Mouse (Mus musculus): ENCODE data around the gene Yy2. TPM values are rescaled to one million over a fixed set of nuclear protein-coding genes. Genes with fewer than 3 reads are reported as not detected.

Yy2 gene
- polyA plus RNA-seq, 1 experiment from 2014 or later = 4.6 TPM

- no peak for ATAC-seq (ENCODE audit: borderline replicate concordance, extremely low read depth, low FRiP score, low TSS enrichment)
- no peaks in the 10 kb centered on the region for H3K27me3 ChIP-seq
- WGBS = 59% methylated on average over 2 of the region's 2 CpGs
Measured at GRCm38 (mm10) chrX:157574683-157575082, 5.9 kb upstream of the Yy2 start.

GRCm38 (mm10) chrX:157563794-157564193 is 5.0 kb downstream of the Yy2 start:
- no peaks in the 10 kb centered on the region for H3K9me3 ChIP-seq
- H3K9ac ChIP-seq = no peak overlapping the region
- no peak overlapping the region for H3K4me3 ChIP-seq
- no peak overlapping the region for H3K27ac ChIP-seq
- 75% methylated on average over 10 of the region's 10 CpGs for WGBS
- H3K36me3 ChIP-seq = 0 out of 2 replicates have a peak, but pooled peaks cover 3% of the 10 kb centered on the region
- H3K4me2 ChIP-seq = no peak overlapping the region
- H3K4me1 ChIP-seq = no peaks in the 10 kb centered on the region
- no peaks in the 10 kb centered on the region for H3K27me3 ChIP-seq
- ATAC-seq (ENCODE audit: borderline replicate concordance, extremely low read depth, low FRiP score, low TSS enrichment) = no peak

More at GRCm38 (mm10) chrX:157574683-157575082, 5.9 kb upstream of the Yy2 start:
- Histone ChIP-seq H3K4me3 (no peak overlapping the region), H3K4me1 (no peaks in the 10 kb centered on the region), H3K9ac (no peak overlapping the region), H3K9me3 (no peaks in the 10 kb centered on the region), H3K27ac (no peak overlapping the region), H3K4me2 (no peak overlapping the region), H3K36me3 (0 out of 2 replicates have a peak, but pooled peaks cover 6% of the 10 kb centered on the region)

GRCm38 (mm10) chrX:157547082-157547481 is 21.7 kb downstream of the Yy2 start:
- 32% methylated on average over 3 of the region's 3 CpGs for WGBS
- no peaks in the 10 kb centered on the region for H3K4me1 ChIP-seq
- peak; percentile 57; the same call in 1 of the 2 replicates for ATAC-seq (ENCODE audit: borderline replicate concordance, extremely low read depth, low FRiP score, low TSS enrichment)
- H3K36me3 ChIP-seq = no peaks in the 10 kb centered on the region
- no peak overlapping the region for H3K27ac ChIP-seq
- H3K9ac ChIP-seq = no peak overlapping the region
- no peak overlapping the region for H3K4me3 ChIP-seq
- no peaks in the 10 kb centered on the region for H3K9me3 ChIP-seq
- no peak overlapping the region for H3K4me2 ChIP-seq
- H3K27me3 ChIP-seq = no peaks in the 10 kb centered on the region

Other genes with a start within 250 kb of the Yy2 start
- 2.9 and 3.1 TPM in 2 replicates for gene Phex, start 153.7 kb downstream of the Yy2 start, polyA plus RNA-seq (2015; fragmentation: Nextera tagmentation; extraction: Ambion mirVana)
- 64.4 and 65.6 TPM in 2 replicates for gene Sms, start 76.7 kb downstream of the Yy2 start, polyA plus RNA-seq (2015; fragmentation: Nextera tagmentation; extraction: Ambion mirVana)
- gene Mbtps2, start 29.7 kb upstream of the Yy2 start, polyA plus RNA-seq (2015; fragmentation: Nextera tagmentation; extraction: Ambion mirVana) = 20.2 and 25.6 TPM in 2 replicates
- gene Smpx, start 129.9 kb upstream of the Yy2 start, polyA plus RNA-seq (2015; fragmentation: Nextera tagmentation; extraction: Ambion mirVana) = 53.7 and 55.0 TPM in 2 replicates
- 1.0 and 1.2 TPM in 2 replicates for gene Klhl34, start 249.4 kb upstream of the Yy2 start, polyA plus RNA-seq (2015; fragmentation: Nextera tagmentation; extraction: Ambion mirVana)

Measured in lung, embryonic 15.5 days (tissue).